Mouse (Mus musculus): ENCODE data around the gene Inpp4b. TPM values are rescaled to one million over a fixed set of nuclear protein-coding genes. Genes with fewer than 3 reads are reported as not detected.

The Inpp4b gene
- 1 to 10 TPM; 6.6 to 6.9 TPM for total RNA-seq (2021)
- long read RNA-seq, experiment 1, partial matches to known transcripts: 0 of 3 reads
- long read RNA-seq, experiment 1, other reads (novel, unspliced or antisense): 3 of 3 reads
- long read RNA-seq, experiment 2: 0 reads

- DNase-seq: peak; percentile 79 to 83
Measured at GRCm38 (mm10) chr8:81342236-81342998, at the start of gene Inpp4b. Gene Inpp4b, plus strand, starts transcription at chr8:81342556.

DNA sequence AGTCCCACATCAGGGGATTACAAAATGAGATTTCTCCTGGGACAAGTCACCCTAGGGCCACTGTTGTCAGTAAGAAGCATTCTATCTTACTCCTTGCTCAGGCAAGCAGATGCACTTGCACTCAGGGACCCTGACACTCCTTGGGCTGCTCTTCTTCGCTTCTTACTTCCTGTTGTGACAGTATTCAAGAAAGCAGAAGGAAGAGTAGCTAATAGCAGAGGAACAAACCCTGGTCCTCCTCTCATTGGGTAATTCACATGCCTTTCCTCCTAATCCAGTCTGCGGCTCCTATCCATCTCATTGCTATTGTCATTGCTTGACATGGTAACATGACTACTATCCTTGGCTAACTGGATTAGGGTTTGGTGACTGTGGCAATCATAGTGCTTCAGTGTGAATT lies 7.1 kb upstream of the Inpp4b start:
- no peak for DNase-seq

- no peak for DNase-seq
Measured at GRCm38 (mm10) chr8:81341191-81341590, 1.2 kb upstream of the Inpp4b start.

DNA sequence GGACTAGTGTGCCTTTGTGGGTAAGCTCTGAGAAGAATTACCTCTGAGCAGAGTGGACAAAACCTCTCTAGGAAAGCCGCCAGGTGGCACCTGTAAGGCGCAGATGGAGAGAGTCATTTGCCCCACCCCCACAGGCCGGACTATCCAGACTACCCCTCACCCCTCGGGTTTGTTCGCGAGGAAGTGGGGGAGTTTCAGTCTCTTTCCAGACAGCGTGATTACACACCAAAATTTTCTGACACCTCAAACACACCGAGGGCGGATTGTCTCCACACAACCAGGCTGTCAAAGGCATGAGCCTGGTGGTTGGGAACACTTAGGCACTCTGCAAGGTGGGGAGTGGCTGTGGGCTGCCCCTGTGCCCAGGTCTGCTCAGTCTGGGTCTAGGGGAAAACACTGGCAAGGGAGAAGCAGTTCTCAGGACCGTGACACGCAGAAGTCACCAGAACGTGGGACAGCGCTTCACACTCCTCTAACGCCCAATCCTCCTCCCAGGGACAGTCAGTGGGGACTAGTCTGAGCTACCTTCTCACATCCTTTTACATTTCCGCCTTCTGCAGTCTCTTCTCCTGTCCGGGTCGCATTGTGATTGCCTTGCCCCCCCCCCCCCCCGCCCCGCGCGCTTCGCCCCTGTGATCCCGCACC lies 643 bp upstream of the Inpp4b start:
- peak; percentile 73 to 79 for DNase-seq

DNA sequence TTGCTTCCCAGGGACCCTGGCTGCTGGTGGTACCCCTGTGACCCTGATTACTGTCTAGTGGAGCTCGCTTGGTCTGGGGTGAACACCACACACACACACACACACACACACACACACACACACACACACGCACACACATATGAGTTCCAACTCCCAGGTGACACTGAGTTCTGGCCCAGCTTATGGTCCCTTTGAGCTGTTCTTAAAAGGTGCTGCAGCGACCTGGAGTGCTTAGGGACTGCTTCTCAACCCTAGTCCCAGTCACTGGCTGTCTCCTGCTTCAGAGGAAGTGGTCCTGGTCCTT lies 595 bp downstream of the Inpp4b start:
- no peak for DNase-seq

GRCm38 (mm10) chr8:81345170-81345697 lies 2.9 kb downstream of the Inpp4b start:
- no peak for DNase-seq

- DNase-seq: peak; percentile 39 to 58
Measured at GRCm38 (mm10) chr8:81349452-81349851, 7.1 kb downstream of the Inpp4b start.

GRCm38 (mm10) chr8:81353460-81353859 lies 11.1 kb downstream of the Inpp4b start:
- no peak for DNase-seq

DNA sequence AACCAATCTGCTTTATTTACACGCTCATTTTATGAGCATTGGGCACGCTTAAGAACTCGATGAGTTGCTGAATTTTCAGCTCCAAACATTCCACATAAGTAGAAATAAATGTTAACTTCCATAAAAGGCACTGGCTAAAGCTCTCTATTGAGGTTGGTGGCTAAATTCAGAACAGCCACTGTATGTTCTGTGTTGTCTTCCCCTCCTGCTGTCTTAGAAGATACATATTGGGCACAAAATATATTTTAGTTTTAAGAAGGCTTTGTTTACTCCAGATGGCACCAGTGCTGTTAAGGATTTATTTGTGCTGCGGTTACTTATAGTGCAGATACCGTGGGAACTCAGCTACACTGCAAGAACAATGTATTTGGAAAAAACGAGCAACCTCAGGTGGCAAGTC lies 15.8 kb downstream of the Inpp4b start:
- no peak for DNase-seq

GRCm38 (mm10) chr8:81360518-81360917 lies 18.2 kb downstream of the Inpp4b start:
- DNase-seq: no peak

DNA sequence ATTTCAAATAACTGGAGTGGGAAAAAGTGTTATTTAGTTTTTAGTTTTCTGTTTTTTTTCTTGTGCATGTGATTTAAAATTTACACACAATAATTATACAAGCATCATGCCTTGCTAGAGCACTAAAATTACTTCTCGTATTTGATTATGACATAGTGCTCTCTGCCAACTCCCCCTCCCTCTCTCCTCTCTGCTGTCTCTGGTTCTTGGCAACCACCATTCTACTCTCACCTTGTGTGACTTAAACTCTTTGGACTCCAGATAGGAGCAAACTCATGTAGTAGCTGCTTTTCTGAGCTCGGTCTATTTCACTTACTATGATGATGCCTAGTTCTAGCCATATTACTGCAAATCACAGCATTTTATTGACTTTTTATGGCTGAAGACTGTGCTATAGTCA lies 18.8 kb downstream of the Inpp4b start:
- no peak for DNase-seq

GRCm38 (mm10) chr8:81370607-81371006 lies 28.3 kb downstream of the Inpp4b start:
- no peak for DNase-seq

GRCm38 (mm10) chr8:81371844-81372243 lies 29.5 kb downstream of the Inpp4b start:
- no peak for DNase-seq

GRCm38 (mm10) chr8:81374877-81375475 lies 32.6 kb downstream of the Inpp4b start:
- DNase-seq: no peak

DNA sequence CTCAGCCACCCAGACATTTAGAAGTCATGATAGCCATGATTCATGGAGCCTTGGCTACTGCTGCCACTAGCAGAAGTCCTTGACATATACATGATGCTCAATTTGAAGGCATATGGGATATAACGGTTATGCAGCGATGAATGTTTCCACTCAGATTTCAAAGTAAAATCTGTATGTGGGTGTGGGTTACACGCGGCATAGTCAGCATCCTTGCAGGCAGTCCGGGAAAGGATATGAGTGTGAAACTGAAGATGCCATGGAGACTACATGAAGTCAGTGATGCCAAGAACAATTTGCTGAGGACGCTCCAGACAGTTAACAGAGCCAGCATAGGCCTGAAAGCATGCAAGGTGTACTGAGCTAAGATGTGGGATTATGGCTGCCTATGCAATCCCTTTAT lies 46.6 kb downstream of the Inpp4b start:
- peak; percentile 7 to 15 for DNase-seq

DNA sequence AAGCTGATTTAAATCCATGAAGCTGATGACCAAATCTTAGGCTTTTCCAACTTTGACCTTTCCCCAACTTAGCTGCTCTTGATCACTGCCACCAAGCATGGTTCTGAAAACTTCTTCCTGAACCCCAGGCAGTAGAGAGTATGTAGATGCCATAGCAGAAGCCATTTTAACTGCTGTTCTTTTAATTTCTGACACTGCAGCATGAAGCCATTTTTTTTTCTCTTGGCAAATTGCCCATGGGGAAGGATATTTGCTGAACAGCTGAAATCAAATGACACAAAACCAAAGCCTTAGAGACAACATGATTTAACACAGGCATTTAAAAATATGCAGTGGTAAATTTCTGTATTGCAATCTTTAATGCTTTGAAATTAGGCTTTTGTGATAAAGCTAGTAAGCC lies 56.7 kb downstream of the Inpp4b start:
- DNase-seq: no peak

- DNase-seq: no peak
Measured at GRCm38 (mm10) chr8:81399501-81399900, 57.1 kb downstream of the Inpp4b start.

GRCm38 (mm10) chr8:81412707-81413106 lies 70.4 kb downstream of the Inpp4b start:
- DNase-seq: no peak

DNA sequence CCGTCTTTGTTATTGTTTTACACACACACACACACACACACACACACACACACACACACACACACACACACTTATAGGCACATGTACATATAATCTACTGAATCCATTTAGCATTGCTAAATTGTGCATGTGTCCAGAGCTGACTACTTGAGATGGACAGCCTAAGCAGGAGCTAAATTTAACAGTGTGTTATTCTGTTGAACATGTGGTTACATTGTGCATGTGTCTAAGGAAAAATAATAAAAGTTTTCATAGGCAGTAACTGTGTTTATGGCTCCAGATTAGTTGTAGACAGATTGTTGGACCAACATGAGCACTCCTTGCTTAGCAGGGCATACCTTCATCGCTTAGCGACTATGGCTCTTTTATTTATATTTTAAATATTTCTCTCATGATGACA lies 101.6 kb downstream of the Inpp4b start:
- DNase-seq: no peak

- no peak for DNase-seq
Measured at GRCm38 (mm10) chr8:81449798-81450197, 107.4 kb downstream of the Inpp4b start.

GRCm38 (mm10) chr8:81452082-81452481 lies 109.7 kb downstream of the Inpp4b start:
- peak; percentile 9 to 12 for DNase-seq

- DNase-seq: no peak
Measured at GRCm38 (mm10) chr8:81454830-81455229, 112.5 kb downstream of the Inpp4b start.

GRCm38 (mm10) chr8:81463762-81464161 lies 121.4 kb downstream of the Inpp4b start:
- DNase-seq: no peak

Measured in adrenal gland, postnatal 36 days (tissue).